ENCODE assay signal across 26 mouse cellular contexts in the genomic region with DNA sequence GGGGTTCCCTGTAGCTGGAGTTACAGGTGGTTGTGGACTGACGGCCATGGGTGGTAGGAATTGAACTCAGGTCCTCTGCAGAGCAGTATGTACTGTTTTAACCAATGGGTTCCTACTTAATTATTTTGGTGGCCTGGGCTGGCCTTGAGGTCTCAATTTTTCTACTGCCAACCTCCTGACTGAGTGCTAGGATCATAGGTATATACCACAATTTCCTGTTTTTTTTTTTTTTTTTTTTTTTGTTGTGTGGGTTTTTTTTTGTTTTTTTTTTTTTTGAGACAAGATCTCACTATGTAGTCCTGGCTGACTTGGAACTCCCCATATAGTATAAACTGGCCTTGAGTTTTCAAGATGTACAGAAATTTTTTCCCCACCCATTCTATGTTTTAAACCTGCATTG. TPM values are rescaled to one million over a fixed set of nuclear protein-coding genes. Genes with fewer than 3 reads are reported as not detected.
A peak's percentile ranks its signal among the peaks of the same experiment; 100 is the strongest.
DNase-seq lines count a peak whose midpoint lies in the region; ATAC-seq lines count a peak whose summit lies in the region.
"Had no signal": no experiment of that assay in that cellular context is flagged by ENCODE, and none has a peak within 500 bp of the region (broad histone marks: within the 10 kb centered on the region; RNA-seq: fewer than 3 reads in every experiment).

No protein-coding gene starts in this region.

- H3K4me2 ChIP-seq in hindbrain, embryonic 14.5 days (replicated peaks) = no peak overlapping the region
- H3K4me2 ChIP-seq: embryonic facial prominence, embryonic 12.5 days; forebrain, embryonic 13.5 days; forebrain, embryonic 15.5 days had no signal

- H3K9ac ChIP-seq in hindbrain, embryonic 14.5 days = no peak overlapping the region
- H3K9ac ChIP-seq: embryonic facial prominence, embryonic 12.5 days; forebrain, embryonic 13.5 days; forebrain, embryonic 15.5 days; forebrain, postnatal 0 days had no signal

- H3K9me3 ChIP-seq in hindbrain, embryonic 14.5 days (ENCODE audit: control insufficient read depth, low read length) = no peaks in the 10 kb centered on the region
- H3K9me3 ChIP-seq: embryonic facial prominence, embryonic 10.5 days; embryonic facial prominence, embryonic 12.5 days; forebrain, embryonic 13.5 days; forebrain, embryonic 15.5 days had no signal

- no peak overlapping the region for H3K27ac ChIP-seq in hindbrain, embryonic 14.5 days
- H3K27ac ChIP-seq: embryonic facial prominence, embryonic 10.5 days; embryonic facial prominence, embryonic 12.5 days; forebrain, embryonic 13.5 days; forebrain, embryonic 15.5 days had no signal

- no peak overlapping the region for H3K4me3 ChIP-seq in hindbrain, embryonic 14.5 days (replicated peaks; ENCODE audit: low read length)
- H3K4me3 ChIP-seq: embryonic facial prominence, embryonic 10.5 days; embryonic facial prominence, embryonic 12.5 days; forebrain, embryonic 13.5 days; forebrain, embryonic 15.5 days had no signal

- peaks cover 22% of the 10 kb centered on the region for H3K4me1 ChIP-seq in hindbrain, embryonic 14.5 days (replicated peaks; ENCODE audit: control insufficient read depth, insufficient read depth, low read length)

- peaks cover 6% of the 10 kb centered on the region; the same call in 1 of the 2 replicates for H3K27me3 ChIP-seq in hindbrain, embryonic 14.5 days (ENCODE audit: control insufficient read depth, insufficient read depth, low read length)
- H3K27me3 ChIP-seq: Patski had no signal

- 97% methylated on average over 1 of the region's 1 CpGs for WGBS in hindbrain, embryonic 14.5 days

- ATAC-seq in cerebellum, adult (ENCODE audit: insufficient number of reproducible peaks, low FRiP score, low TSS enrichment) = no peak
- ATAC-seq in hindbrain, embryonic 14.5 days (ENCODE audit: low FRiP score) = no peak
- ATAC-seq: activated CD4-positive, CD25-positive, alpha-beta regulatory T cell, adult 4 months; CD4-positive, CD25-positive, alpha-beta regulatory T cell, adult 4 months; forebrain, embryonic 13.5 days; forebrain, embryonic 15.5 days; forebrain, postnatal 0 days; Patski had no signal

- peak; percentile 28 for DNase-seq in cerebellum, adult 9-10 months
- peak; percentile 8 for DNase-seq in thymus, postnatal 14 days
- no peak for DNase-seq in thymus, adult 18-20 months
- DNase-seq in induced T-regulatory cell, adult 2 months (ENCODE audit: low read depth) = peak; percentile 56
- DNase-seq in hindbrain, embryonic 14.5 days (ENCODE audit: low spot score) = no peak
- DNase-seq: adrenal gland, adult 8-10 months; adrenal gland, postnatal 14 days; adrenal gland, postnatal 36 days; B cell, adult 2 months; cerebellum, adult 11 months; cerebellum, adult 18-20 months; cerebellum, adult 8-10 months; cerebellum, postnatal 10 days; cerebellum, postnatal 25 days; forebrain, postnatal 0 days had no signal

- H3K36me3 ChIP-seq in hindbrain, embryonic 14.5 days (replicated peaks; ENCODE audit: control insufficient read depth, insufficient read depth) = peaks cover 14% of the 10 kb centered on the region

RNA-seq across cellular contexts. Expression of a gene that starts 2.3 kb away (rescaled TPM):
- polyA plus RNA-seq in hindbrain, embryonic 14.5 days (2014; fragmentation: Nextera tagmentation; extraction: Ambion mirVana) = 1,176 and 1,404 TPM in 2 replicates

RNA-seq across cellular contexts. Expression of a gene that starts 4.7 kb away (rescaled TPM):
- polyA plus RNA-seq in hindbrain, embryonic 14.5 days (2014; fragmentation: Nextera tagmentation; extraction: Ambion mirVana) = not detected in 2 replicates
- polyA plus RNA-seq: CD4-positive, CD25-positive, alpha-beta regulatory T cell, adult 4 months; cortical plate, adult 2 months; forebrain, embryonic 11.5 days; forebrain, embryonic 13.5 days; forebrain, embryonic 15.5 days; forebrain, postnatal 0 days; Patski had no signal

RNA-seq across cellular contexts. Expression of a gene that starts 12.5 kb away (rescaled TPM):
- polyA plus RNA-seq in hindbrain, embryonic 14.5 days (2014; fragmentation: Nextera tagmentation; extraction: Ambion mirVana) = 0.16 TPM in 1 of 2 replicates, not detected in the other
- polyA plus RNA-seq: CD4-positive, CD25-positive, alpha-beta regulatory T cell, adult 4 months; cortical plate, adult 2 months; embryonic facial prominence, embryonic 12.5 days; forebrain, embryonic 11.5 days; forebrain, embryonic 13.5 days; forebrain, embryonic 15.5 days had no signal

RNA-seq across cellular contexts. Expression of a gene that starts 12.8 kb away (rescaled TPM):
- 1.1 and 2.3 TPM in 2 replicates for polyA plus RNA-seq in hindbrain, embryonic 14.5 days (2014; fragmentation: Nextera tagmentation; extraction: Ambion mirVana)

RNA-seq across cellular contexts. Expression of a gene that starts 36.7 kb away (rescaled TPM):
- not detected in 2 replicates for polyA plus RNA-seq in hindbrain, embryonic 14.5 days (2014; fragmentation: Nextera tagmentation; extraction: Ambion mirVana)
- polyA plus RNA-seq: activated CD4-positive, CD25-positive, alpha-beta regulatory T cell, adult 4 months; CD4-positive, CD25-positive, alpha-beta regulatory T cell, adult 4 months; cortical plate, adult 2 months; embryonic facial prominence, embryonic 10.5 days; embryonic facial prominence, embryonic 12.5 days; embryonic facial prominence, embryonic 14.5 days; forebrain, embryonic 11.5 days; forebrain, embryonic 13.5 days; forebrain, embryonic 15.5 days; forebrain, postnatal 0 days; Patski had no signal

Comparison
In these comparisons a context has a peak if more than half of its experiments do, and no peak if none do; other contexts are left out.
1. DNase-seq: peak in cerebellum, adult 9-10 months (single experiment), thymus, postnatal 14 days (single experiment) and induced T-regulatory cell, adult 2 months (single experiment); none in thymus, adult 18-20 months (0 of 2) and hindbrain, embryonic 14.5 days (single experiment).